Mouse (Mus musculus): Measurements from ENCODE around the gene Iqgap2.

Gene Iqgap2

GRCm38 (mm10) chr13:95891491-95891925, at the start of gene Iqgap2:
Iqgap2 (minus strand) TSS chr13:95891922.
- DNase-seq, result no peak

- no peak for DNase-seq
Measured at GRCm38 (mm10) chr13:95940811-95941210, 49.1 kb upstream of the Iqgap2 start.

GRCm38 (mm10) chr13:95924201-95924621, 32.5 kb upstream of the Iqgap2 start:
- no peak for DNase-seq

DNA sequence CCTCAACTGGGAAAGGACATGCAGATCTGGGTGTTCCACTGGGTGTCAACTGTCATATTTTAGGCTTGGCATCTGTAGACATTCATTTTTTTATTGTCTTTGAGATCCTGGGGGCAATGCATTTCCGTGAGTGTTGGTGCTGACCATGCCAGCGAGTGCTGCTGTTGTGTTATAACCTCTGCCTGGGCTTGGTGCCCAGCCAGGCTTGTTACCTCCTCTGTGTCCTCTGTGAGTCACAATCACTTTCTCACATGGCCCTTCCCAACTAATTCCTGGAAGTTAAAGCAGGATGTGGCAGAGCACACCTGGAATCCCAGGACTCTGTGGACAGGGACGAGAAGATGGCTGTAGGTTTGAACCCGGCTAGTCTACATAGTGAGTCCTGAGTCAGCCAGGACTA, 30.9 kb upstream of the Iqgap2 start:
- no peak for DNase-seq

GRCm38 (mm10) chr13:95918624-95919284, 27.0 kb upstream of the Iqgap2 start:
- DNase-seq, result no peak

GRCm38 (mm10) chr13:95913046-95913406, 21.3 kb upstream of the Iqgap2 start:
- DNase-seq, result no peak

GRCm38 (mm10) chr13:95912157-95913045, 20.7 kb upstream of the Iqgap2 start:
- DNase-seq, result no peak

DNA sequence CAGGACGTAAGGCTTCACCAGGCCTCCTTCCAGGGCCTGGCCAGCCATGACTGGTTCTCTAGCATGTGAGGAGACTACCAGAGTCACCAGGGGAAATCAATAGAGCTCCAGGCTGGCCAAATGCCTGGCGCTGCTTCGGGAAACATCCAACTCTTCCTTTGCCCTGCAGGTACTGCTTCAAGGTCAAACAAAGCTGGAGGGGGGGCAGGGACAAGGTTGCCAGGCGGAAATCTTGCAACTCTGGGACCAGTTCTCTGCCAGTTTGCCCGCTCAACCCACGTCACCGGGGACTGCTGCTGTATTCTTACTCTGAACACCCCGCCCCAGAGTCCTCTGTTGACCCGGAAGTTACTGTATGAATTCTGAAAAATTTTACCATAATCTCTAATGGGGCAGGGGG, 18.5 kb upstream of the Iqgap2 start:
- DNase-seq, result peak; percentile 36

GRCm38 (mm10) chr13:95909244-95909643, 17.5 kb upstream of the Iqgap2 start:
- no peak for DNase-seq

DNA sequence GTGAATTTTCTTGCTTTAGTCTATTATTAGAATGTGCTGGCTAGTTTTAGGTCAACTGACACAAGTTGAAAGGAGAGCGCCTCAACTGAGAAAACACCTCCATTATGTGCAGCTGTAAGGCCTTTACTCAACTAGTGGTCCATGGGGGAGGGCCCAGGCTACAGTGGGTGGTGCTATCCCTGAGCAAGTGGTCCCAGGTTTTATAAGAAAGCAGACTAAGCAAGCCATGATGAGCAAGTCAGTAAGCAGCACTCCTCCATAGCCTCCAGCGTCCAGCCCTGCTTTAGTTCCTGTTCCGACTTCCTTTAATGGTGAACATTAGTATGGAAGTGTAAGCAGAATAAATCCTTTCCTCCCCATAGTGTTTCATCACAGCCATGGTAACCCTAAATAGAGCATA, 11.0 kb upstream of the Iqgap2 start:
- DNase-seq, result no peak

DNA sequence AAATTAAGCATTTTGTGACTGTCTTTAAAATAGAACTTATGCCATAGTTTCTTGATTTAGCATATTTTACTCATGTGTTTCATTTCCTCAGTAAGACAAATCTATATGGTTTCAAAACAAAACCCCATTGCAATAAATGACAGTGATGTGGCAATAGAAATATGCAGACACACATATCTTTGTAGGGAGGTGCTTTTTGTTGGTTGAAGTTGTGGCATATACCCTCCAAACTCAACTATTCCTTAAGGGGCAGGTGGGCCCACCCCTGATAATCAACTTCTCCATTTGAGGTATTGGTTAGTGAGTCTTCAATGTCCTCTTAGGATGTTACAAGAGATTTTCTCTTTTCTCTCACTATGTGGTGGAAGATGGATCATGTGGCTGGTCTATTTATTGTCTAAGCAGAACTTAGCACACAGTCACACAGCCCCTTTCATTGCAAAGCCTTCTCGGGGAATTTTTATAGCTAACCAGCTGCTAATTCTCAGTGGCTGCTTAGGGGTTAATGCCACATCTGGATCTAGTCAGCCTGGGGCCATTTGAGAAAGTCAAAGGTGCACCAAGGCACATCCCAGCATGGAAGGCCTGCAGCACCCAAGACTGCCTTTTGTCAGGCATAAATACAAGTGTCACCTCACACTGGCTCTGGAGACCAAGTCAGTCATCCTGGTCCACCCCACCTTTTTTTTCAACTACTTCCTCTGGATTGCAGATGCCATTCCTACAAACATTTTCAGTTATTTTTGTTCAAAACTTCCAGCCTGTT, 8.3 kb upstream of the Iqgap2 start:
- DNase-seq, result no peak

DNA sequence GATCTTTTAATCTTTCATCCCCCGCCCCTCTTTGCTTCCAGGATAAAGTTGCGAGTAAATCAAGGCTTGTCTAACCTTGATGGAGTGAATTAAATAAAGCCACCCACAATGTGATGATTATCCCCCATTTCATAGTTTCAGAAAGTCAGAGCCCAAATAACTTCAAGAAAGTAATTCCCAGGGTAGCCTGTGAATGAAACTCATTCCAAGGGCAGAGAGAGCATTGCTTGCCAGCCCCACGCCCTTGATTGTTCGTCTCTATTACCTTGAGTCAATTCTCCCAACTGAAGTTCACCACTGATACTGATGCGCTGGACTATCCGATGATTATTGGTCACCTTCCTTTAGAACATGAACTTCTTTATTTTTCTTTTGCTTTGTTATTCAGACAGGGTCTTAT, 4.8 kb upstream of the Iqgap2 start:
- no peak for DNase-seq

DNA sequence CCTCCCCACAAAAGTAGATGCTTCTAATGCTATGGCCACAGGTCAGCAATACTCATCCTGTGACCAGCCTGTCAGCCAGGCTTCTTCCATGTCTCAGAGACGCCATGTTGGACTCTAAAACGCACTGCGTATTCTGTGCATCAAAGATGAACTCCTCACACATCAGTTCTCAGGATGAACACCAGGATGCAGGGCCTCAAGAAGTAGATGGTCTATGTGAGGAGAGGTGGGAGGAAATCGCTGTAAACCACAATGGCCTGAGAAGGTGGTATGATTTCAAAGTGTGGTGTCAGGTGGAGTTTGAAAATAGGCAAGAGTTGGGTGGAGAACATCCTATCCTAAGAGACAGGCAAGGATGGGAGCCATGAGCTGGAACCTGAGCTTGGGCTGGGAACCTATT, 1.4 kb upstream of the Iqgap2 start:
- DNase-seq, result no peak

GRCm38 (mm10) chr13:95892611-95893145, 956 bp upstream of the Iqgap2 start:
- no peak for DNase-seq

DNA sequence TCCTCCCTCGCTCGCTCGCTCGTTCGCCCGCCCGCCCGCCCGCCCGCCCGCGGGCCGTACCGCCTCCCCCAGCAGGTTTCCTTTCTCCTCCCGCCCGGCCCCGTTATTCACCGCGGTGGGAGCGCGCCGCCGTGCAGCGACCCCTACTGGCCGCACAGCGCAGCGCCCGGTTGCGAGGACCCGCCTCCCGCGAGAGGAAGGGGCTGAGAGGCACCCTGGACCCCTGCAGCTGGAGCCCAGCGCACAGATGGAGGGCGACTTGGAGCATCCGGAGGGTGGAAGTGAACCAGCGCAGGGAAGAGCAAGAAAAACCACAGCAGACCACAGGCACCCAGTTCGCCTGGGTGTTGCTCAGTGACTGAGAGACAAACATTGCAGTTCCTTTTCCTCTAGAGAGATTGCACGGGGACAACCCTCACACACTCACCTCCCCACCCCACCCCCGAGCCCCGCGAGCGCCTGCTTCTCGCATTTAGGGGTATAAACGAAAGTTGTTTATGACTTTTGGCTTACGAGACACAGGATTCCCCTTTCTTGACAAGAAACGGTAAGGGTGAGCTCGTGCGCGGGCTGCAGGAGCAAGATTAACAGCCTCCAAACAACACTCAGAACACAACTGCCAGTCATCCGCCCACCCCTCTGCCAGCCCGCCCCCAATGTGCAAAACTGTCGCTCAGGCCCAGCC, 346 bp upstream of the Iqgap2 start:
- peak; percentile 83 for DNase-seq

GRCm38 (mm10) chr13:95890851-95891471, 761 bp downstream of the Iqgap2 start:
- DNase-seq, result peak; percentile 78

GRCm38 (mm10) chr13:95889981-95890545, 1.7 kb downstream of the Iqgap2 start:
- no peak for DNase-seq

- no peak for DNase-seq
Measured at GRCm38 (mm10) chr13:95889366-95889765, 2.4 kb downstream of the Iqgap2 start.

GRCm38 (mm10) chr13:95888621-95889020, 3.1 kb downstream of the Iqgap2 start:
- no peak for DNase-seq

DNA sequence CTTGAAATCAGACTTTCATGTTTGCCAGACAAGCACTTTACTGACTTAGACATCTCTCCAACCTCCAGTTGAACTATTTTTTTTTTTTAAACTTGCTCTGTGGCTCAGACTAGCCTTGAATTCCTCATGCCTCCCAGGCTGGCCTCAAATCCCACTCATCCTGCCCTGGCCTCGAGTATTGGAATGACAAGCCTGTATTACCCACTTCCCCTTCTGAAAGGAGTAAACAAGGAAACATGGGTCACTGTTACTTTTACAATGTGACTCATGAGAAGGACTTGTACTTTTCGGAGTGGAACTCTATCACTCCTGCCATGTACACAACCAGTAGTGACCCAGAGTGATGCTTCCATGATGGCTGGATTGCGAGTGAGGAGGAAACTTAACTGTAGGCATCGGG, 3.6 kb downstream of the Iqgap2 start:
- DNase-seq, result no peak

DNA sequence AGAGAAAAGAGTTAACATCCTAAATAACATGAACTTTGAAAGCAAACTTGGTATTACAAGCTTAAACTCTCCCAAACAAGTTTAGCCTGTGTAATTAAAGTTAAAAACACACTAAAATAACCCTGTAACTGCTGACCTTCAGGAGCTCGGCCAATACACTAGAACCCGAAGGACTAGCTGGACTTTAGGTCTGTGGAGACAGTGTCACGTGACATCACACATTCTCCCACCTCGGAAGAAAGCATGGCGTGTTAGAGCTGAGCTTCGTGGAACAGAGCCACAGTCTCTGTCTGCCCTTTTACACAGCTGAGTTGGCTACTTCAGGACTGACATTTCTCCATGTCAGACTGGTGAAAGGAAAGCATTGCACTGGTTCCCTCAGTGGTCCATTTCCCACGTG, 4.3 kb downstream of the Iqgap2 start:
- DNase-seq, result peak; percentile 38

GRCm38 (mm10) chr13:95884455-95884854, 7.3 kb downstream of the Iqgap2 start:
- no peak for DNase-seq

Data from kidney, adult 18-20 months (tissue).